Mouse (Mus musculus): ENCODE results near the gene Celf3. TPM values are rescaled to one million over a fixed set of nuclear protein-coding genes. Genes with fewer than 3 reads are reported as not detected.

Celf3 gene
- 14.2 and 17.8 TPM in 2 replicates for polyA plus RNA-seq (2016; fragmentation: Nextera tagmentation; extraction: Ambion mirVana)

GRCm38 (mm10) chr3:94477981-94478422 lies at the start of gene Celf3:
TSS of gene Celf3 (plus strand) at chr3:94478295.
- Histone ChIP-seq H3K4me3 (peak within 1 kb of the TSS; percentile 22), H3K36me3 (no peaks in the 10 kb centered on the region), H3K4me2 (replicated peaks) (peak within 1 kb of the TSS; percentile 36), H3K27me3 (peaks cover 37% of the 10 kb centered on the region), H3K9ac (peak within 1 kb of the TSS; percentile 33; the same call in 1 of the 2 replicates), H3K4me1 (peaks cover 17% of the 10 kb centered on the region), H3K27ac (no peak within 1 kb of the TSS), H3K9me3 (no peaks in the 10 kb centered on the region)
- WGBS = 0% methylated on average over 10 of the region's 14 CpGs
- peak; percentile 25; the same call in 1 of the 2 replicates for ATAC-seq (ENCODE audit: insufficient number of reproducible peaks, insufficient read depth, low FRiP score, low TSS enrichment)

DNA sequence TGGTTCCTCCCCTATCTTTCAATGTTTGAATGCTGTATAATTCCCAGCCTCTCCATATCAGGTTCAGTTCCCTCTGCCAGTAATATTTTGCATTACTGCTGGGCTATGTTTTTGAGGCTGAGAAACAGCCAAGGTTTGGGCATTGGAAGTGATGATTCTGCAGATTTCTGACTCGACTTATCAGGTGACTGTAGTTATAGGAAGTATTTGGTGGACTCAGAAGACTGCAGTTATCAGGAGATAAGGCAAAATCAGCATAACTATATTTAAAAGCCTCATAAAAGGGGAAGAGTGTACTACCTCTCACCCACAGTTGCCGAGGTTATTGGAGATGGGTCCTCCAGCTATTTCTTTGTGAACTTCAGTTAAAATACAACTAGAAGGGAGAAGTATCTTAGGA lies 47.1 kb upstream of the Celf3 start:
- no peak overlapping the region for H3K4me3 ChIP-seq
- no peaks in the 10 kb centered on the region for H3K4me1 ChIP-seq
- WGBS = 73% methylated on average over 2 of the region's 2 CpGs
- H3K27ac ChIP-seq = no peak overlapping the region
- no peak for ATAC-seq (ENCODE audit: insufficient number of reproducible peaks, insufficient read depth, low FRiP score, low TSS enrichment)
- H3K4me2 ChIP-seq (replicated peaks) = no peak overlapping the region
- H3K9ac ChIP-seq = no peak overlapping the region
- H3K27me3 ChIP-seq = no peaks in the 10 kb centered on the region
- H3K9me3 ChIP-seq = no peaks in the 10 kb centered on the region
- H3K36me3 ChIP-seq = no peaks in the 10 kb centered on the region

- no peak overlapping the region for H3K4me3 ChIP-seq
- no peak overlapping the region for H3K27ac ChIP-seq
- no peak overlapping the region for H3K4me2 ChIP-seq (replicated peaks)
- H3K9me3 ChIP-seq = no peaks in the 10 kb centered on the region
- no peaks in the 10 kb centered on the region for H3K36me3 ChIP-seq
- no peak overlapping the region for H3K9ac ChIP-seq
- no peaks in the 10 kb centered on the region for H3K27me3 ChIP-seq
- ATAC-seq (ENCODE audit: insufficient number of reproducible peaks, insufficient read depth, low FRiP score, low TSS enrichment) = no peak
- WGBS = 90% methylated on average over 2 of the region's 2 CpGs
- H3K4me1 ChIP-seq = no peaks in the 10 kb centered on the region
Observed at GRCm38 (mm10) chr3:94434305-94434704, 43.8 kb upstream of the Celf3 start.

DNA sequence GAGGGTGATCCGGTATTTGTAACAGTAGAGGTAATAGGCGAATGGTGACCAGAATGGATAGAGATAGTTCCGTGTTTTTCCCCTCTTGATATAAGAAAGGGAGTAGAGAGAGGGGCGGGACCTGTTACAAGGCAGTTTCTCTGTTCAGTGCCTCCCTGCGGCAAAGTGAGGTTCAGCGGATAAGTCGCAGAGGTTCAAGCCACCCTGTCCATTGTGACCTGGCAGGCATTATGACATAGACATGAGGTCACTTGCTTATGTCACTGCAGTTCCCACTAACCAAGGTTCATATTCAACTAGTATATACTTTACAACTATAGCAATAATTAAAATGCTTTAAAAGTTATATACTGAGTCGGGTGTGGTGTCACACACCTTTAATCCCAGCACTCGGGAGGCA lies 41.7 kb upstream of the Celf3 start:
- no peak for ATAC-seq (ENCODE audit: insufficient number of reproducible peaks, insufficient read depth, low FRiP score, low TSS enrichment)
- Histone ChIP-seq H3K27ac (no peak overlapping the region), H3K36me3 (no peaks in the 10 kb centered on the region), H3K4me2 (replicated peaks) (no peak overlapping the region), H3K9ac (no peak overlapping the region), H3K27me3 (no peaks in the 10 kb centered on the region), H3K9me3 (no peaks in the 10 kb centered on the region), H3K4me3 (no peak overlapping the region), H3K4me1 (no peaks in the 10 kb centered on the region)
- WGBS = 81% methylated on average over 9 of the region's 9 CpGs

- Histone ChIP-seq H3K4me2 (replicated peaks) (no peak overlapping the region), H3K27me3 (no peaks in the 10 kb centered on the region), H3K9ac (no peak overlapping the region), H3K9me3 (no peaks in the 10 kb centered on the region), H3K36me3 (peaks cover 15% of the 10 kb centered on the region), H3K27ac (no peak overlapping the region), H3K4me1 (0 out of 2 replicates have a peak, but pooled peaks cover 7% of the 10 kb centered on the region), H3K4me3 (no peak overlapping the region)
- WGBS = 37% methylated on average over 3 of the region's 3 CpGs
- no peak for ATAC-seq (ENCODE audit: insufficient number of reproducible peaks, insufficient read depth, low FRiP score, low TSS enrichment)
Observed at GRCm38 (mm10) chr3:94441182-94441581, 36.9 kb upstream of the Celf3 start.

- no peaks in the 10 kb centered on the region for H3K9me3 ChIP-seq
- peaks cover 34% of the 10 kb centered on the region for H3K36me3 ChIP-seq
- H3K27ac ChIP-seq = peak within 1 kb of the TSS; percentile 55; the same call in 1 of the 2 replicates
- H3K4me2 ChIP-seq (replicated peaks) = peak within 1 kb of the TSS; percentile 88
- H3K9ac ChIP-seq = peak within 1 kb of the TSS; percentile 92
- ATAC-seq (ENCODE audit: insufficient number of reproducible peaks, insufficient read depth, low FRiP score, low TSS enrichment) = peak; percentile 97
- no peaks in the 10 kb centered on the region for H3K27me3 ChIP-seq
- H3K4me1 ChIP-seq = 0 out of 2 replicates have a peak, but pooled peaks cover 7% of the 10 kb centered on the region
- peak within 1 kb of the TSS; percentile 99 for H3K4me3 ChIP-seq
- under 1% methylated on average over 39 of the region's 39 CpGs for WGBS
Observed at GRCm38 (mm10) chr3:94442951-94443596, 35.0 kb upstream of the Celf3 start, which contains the start of gene Mrpl9. TSS of gene Mrpl9 (plus strand) at chr3:94443318.

DNA sequence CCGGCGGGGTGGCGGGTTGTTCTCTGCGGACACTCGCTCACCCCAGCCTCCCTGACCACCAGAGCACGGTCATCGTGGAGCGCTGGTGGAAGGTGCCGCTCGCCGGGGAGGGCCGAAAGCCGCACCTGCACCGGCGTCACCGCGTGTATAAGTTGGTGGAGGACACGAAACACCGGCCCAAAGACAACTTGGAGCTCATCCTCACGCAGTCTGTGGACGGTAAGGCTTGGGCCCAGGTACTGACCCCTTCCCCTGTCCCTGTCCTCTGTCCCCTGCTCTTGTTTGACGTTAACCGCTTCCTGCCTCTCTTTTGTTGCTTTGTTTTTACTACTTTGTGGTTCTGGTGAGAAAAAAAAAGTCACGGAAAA lies 34.5 kb upstream of the Celf3 start, which contains the start of gene Oaz3:
Gene Oaz3, minus strand, starts transcription at position 319 of the 368 bp plus-strand sequence.
- peak within 1 kb of the TSS; percentile 55; the same call in 1 of the 2 replicates for H3K27ac ChIP-seq
- 0 out of 2 replicates have a peak, but pooled peaks cover 7% of the 10 kb centered on the region for H3K4me1 ChIP-seq
- peak within 1 kb of the TSS; percentile 92 for H3K9ac ChIP-seq
- WGBS = 1% methylated on average over 24 of the region's 24 CpGs
- peak within 1 kb of the TSS; percentile 99 for H3K4me3 ChIP-seq
- H3K36me3 ChIP-seq = peaks cover 38% of the 10 kb centered on the region
- H3K27me3 ChIP-seq = no peaks in the 10 kb centered on the region
- peak within 1 kb of the TSS; percentile 88 for H3K4me2 ChIP-seq (replicated peaks)
- no peaks in the 10 kb centered on the region for H3K9me3 ChIP-seq
- ATAC-seq (ENCODE audit: insufficient number of reproducible peaks, insufficient read depth, low FRiP score, low TSS enrichment) = no peak

DNA sequence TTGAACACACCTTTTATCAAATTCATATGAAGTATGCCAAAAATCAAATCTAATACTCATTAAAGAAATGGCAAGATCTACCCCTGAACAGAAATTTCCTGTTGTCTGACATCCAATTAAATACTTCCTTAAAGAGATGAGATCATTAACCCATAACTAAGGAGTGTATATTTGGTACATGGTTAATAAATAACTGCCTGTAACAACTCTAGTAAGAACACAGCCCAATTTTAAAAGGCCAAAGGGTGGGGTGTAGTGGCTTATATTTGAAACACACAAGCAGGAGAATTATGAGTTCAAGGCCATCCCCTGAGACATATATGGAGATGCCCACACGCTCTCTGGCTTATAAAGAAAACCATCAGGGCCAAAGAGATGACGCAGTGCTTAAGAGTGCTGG lies 28.7 kb upstream of the Celf3 start:
- no peak overlapping the region for H3K4me3 ChIP-seq
- no peak for ATAC-seq (ENCODE audit: insufficient number of reproducible peaks, insufficient read depth, low FRiP score, low TSS enrichment)
- H3K27ac ChIP-seq = no peak overlapping the region
- WGBS = 90% methylated on average over 2 of the region's 2 CpGs
- H3K4me1 ChIP-seq = 0 out of 2 replicates have a peak, but pooled peaks cover 2% of the 10 kb centered on the region
- H3K9ac ChIP-seq = no peak overlapping the region
- peaks cover 40% of the 10 kb centered on the region for H3K36me3 ChIP-seq
- H3K27me3 ChIP-seq = no peaks in the 10 kb centered on the region
- no peaks in the 10 kb centered on the region for H3K9me3 ChIP-seq
- H3K4me2 ChIP-seq (replicated peaks) = no peak overlapping the region

DNA sequence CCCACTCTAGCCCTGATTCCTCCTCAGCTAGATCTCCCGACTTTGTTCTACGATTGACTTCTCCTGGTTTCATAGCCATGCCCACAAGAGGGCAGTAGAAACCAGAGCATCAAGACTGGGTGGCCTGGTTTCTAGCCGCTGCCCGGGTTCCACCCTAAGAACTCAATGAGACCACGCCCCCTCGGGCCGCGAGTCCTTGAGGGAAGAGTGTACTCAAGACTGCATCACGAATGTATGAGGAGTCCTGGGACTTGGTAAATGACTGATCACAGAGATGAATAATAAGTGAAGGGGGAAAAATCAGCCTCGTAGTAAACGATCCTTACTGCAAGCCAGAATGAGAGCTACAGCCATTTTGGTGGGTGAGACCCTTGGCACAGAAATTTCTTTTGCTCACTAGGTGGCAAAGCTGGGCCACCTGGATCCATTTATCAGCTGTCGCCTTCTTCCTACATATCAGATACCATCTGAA lies 21.5 kb upstream of the Celf3 start:
- peak; percentile 87 for ATAC-seq (ENCODE audit: insufficient number of reproducible peaks, insufficient read depth, low FRiP score, low TSS enrichment)
- Histone ChIP-seq H3K4me3 (peak overlapping the region; percentile 33), H3K27me3 (peaks cover 11% of the 10 kb centered on the region; the same call in 1 of the 2 replicates), H3K27ac (no peak overlapping the region), H3K36me3 (no peaks in the 10 kb centered on the region), H3K4me2 (replicated peaks) (peak overlapping the region; percentile 49), H3K4me1 (no peaks in the 10 kb centered on the region), H3K9ac (no peak overlapping the region), H3K9me3 (no peaks in the 10 kb centered on the region)
- WGBS = 1% methylated on average over 12 of the region's 12 CpGs

- no peaks in the 10 kb centered on the region for H3K36me3 ChIP-seq
- H3K4me3 ChIP-seq = peak overlapping the region; percentile 33; the same call in 1 of the 2 replicates
- H3K4me2 ChIP-seq (replicated peaks) = peak overlapping the region; percentile 49; the same call in 1 of the 2 replicates
- no peak overlapping the region for H3K27ac ChIP-seq
- H3K9me3 ChIP-seq = no peaks in the 10 kb centered on the region
- peaks cover 11% of the 10 kb centered on the region; the same call in 1 of the 2 replicates for H3K27me3 ChIP-seq
- H3K4me1 ChIP-seq = no peaks in the 10 kb centered on the region
- 61% methylated on average over 3 of the region's 3 CpGs for WGBS
- no peak for ATAC-seq (ENCODE audit: insufficient number of reproducible peaks, insufficient read depth, low FRiP score, low TSS enrichment)
- H3K9ac ChIP-seq = no peak overlapping the region
Observed at GRCm38 (mm10) chr3:94457055-94457454, 21.0 kb upstream of the Celf3 start.

DNA sequence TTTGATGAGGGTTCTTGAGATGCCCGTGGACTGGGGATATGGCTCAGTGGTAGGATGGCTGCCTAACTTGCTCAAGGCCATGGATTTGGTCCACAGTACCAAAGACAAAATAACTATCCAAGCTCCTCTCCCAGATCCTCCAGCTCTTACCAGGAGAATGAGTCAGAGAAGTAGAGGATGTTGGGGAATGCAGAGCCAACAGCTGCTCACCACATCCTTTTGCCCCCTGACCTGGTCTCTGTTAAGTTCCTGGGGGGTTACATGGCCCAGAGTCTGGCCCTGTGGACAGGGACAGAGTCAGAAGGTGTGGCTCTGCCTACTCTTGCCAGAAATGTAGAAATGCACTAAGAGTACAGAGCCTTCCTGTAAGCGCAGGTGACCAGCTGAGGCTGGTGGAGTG lies 18.3 kb upstream of the Celf3 start:
- ATAC-seq (ENCODE audit: insufficient number of reproducible peaks, insufficient read depth, low FRiP score, low TSS enrichment) = no peak
- Histone ChIP-seq H3K27me3 (peaks cover 11% of the 10 kb centered on the region; the same call in 1 of the 2 replicates), H3K36me3 (no peaks in the 10 kb centered on the region), H3K27ac (no peak overlapping the region), H3K4me3 (no peak overlapping the region), H3K9me3 (no peaks in the 10 kb centered on the region), H3K9ac (no peak overlapping the region), H3K4me1 (peaks cover 8% of the 10 kb centered on the region; the same call in 1 of the 2 replicates), H3K4me2 (replicated peaks) (no peak overlapping the region)
- WGBS = 90% methylated on average over 2 of the region's 2 CpGs
